Mouse (Mus musculus): Measurements from ENCODE around the gene Btnl1. TPM values are rescaled to one million over a fixed set of nuclear protein-coding genes. Genes with fewer than 3 reads are reported as not detected.

The Btnl1 gene
- polyA plus RNA-seq, 1 experiment from 2014 or later: not detected

DNA sequence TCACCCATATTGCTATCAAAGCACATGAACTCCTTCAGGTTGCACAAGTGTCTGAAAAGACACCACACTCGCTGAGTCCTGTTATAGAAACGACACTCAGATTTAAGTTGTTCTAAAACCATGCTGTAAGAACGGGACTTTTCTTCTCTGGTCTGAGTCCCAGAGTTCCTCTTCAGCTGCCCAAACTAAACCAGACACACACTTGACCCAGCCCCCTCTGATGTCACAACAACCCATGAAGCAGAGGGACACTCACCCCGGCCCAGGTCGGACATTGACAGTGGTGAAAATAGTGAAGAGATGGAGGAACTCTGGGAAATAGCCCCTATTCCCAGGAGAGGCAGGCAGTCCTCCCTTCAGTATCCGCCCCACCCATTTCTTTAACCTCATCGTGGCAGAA is 14.6 kb downstream of the Btnl1 start:
- H3K4me2 ChIP-seq (replicated peaks): 0 out of 2 replicates have a peak overlapping the region, but pooled peaks have one; percentile 59

DNA sequence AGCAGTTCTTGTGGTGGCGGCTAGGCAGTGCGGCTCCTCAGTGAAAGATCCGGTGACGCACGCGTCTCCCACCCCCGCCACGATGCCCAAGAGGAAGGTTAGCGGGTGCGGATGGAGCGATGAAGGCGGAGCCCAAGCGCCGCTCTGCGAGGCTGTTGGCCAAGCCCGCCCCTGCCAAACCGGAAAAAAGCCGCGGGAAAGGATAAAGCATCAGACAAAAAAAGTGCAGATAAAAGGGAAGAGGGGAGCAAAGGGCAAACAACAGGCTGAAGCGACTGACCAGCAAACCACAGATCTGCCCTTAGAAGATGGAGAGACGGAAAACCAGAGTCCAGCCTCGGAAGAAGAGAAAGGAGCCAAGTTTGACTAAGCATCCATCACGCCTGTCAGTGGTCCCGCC is 15.4 kb downstream of the Btnl1 start:
- WGBS: 6% methylated on average over 24 of the region's 24 CpGs
- Histone ChIP-seq H3K9ac (no peak overlapping the region), H3K4me3 (peak overlapping the region; percentile 27), H3K27ac (no peak overlapping the region), H3K4me1 (no peaks in the 10 kb centered on the region), H3K4me2 (replicated peaks) (peak overlapping the region; percentile 59), H3K36me3 (no peaks in the 10 kb centered on the region), H3K9me3 (no peaks in the 10 kb centered on the region), H3K27me3 (replicated peaks) (no peaks in the 10 kb centered on the region)
- ATAC-seq (ENCODE audit: low FRiP score, low read depth): no peak

More for the DNA sequence above, 14.6 kb downstream of the Btnl1 start:
- ATAC-seq (ENCODE audit: low FRiP score, low read depth): no peak
- H3K9ac ChIP-seq: no peak overlapping the region
- H3K4me3 ChIP-seq: no peak overlapping the region
- 72% methylated on average over 7 of the region's 7 CpGs for WGBS
- H3K9me3 ChIP-seq: no peaks in the 10 kb centered on the region
- no peaks in the 10 kb centered on the region for H3K4me1 ChIP-seq
- H3K27me3 ChIP-seq (replicated peaks): no peaks in the 10 kb centered on the region
- H3K36me3 ChIP-seq: no peaks in the 10 kb centered on the region
- H3K27ac ChIP-seq: no peak overlapping the region

DNA sequence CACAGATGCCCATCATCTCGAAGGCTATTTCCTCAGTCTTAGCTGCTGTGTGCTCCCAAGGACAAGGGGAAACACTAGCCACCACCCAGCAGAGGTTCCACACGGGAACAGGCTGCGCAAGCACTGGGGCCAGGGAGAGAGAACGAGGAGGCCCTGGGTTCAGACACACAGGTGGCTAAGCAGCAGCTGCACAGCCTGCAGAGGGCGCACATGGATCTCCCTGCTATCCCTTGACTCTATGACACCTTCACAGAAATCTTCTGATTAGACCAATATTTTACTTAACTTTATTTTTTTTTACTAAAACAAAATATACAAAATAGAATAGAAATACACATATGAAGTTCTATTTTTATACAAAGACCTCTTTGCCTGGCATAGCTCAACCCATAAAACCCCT is 20.4 kb downstream of the Btnl1 start:
- peaks cover 4% of the 10 kb centered on the region; the same call in 1 of the 2 replicates for H3K4me1 ChIP-seq
- no peak for ATAC-seq (ENCODE audit: low FRiP score, low read depth)
- no peak overlapping the region for H3K27ac ChIP-seq
- H3K9ac ChIP-seq: no peak overlapping the region
- no peak overlapping the region for H3K4me3 ChIP-seq
- H3K27me3 ChIP-seq (replicated peaks): no peaks in the 10 kb centered on the region
- H3K4me2 ChIP-seq (replicated peaks): no peak overlapping the region
- WGBS: 70% methylated on average over 5 of the region's 5 CpGs
- no peaks in the 10 kb centered on the region for H3K36me3 ChIP-seq
- H3K9me3 ChIP-seq: no peaks in the 10 kb centered on the region

DNA sequence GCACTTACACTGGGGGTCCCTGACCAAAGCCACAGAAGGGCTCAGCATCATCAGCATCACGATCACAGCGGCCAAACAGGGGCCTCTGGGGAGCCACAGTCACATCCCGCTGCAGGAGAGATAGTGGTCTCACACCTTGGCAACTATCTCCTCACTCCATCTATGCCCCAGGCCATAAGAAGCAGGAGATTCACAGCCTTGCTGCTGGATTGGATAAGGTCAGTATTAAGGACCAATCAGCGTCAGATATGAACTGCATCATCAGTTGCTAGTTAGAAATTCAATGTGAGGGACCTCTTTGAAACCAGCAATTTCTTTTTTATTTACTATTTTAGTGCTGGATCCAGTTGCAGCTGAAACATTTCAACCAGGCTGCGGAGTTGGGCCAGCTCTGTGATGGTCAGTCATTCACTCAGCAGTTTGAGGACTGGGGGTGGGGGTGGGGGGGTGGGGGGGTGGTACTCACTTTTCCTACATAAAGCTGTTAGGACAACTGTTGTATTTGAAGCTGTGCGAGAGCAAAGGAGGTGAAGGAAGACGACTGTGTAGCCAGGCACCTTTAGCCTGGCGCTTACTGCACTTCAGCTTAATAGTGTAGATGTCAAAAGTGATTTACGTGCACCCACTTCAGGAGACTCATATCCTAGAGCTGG is 21.3 kb downstream of the Btnl1 start:
- peak overlapping the region; percentile 60 for H3K4me2 ChIP-seq (replicated peaks)
- peaks cover 4% of the 10 kb centered on the region; the same call in 1 of the 2 replicates for H3K4me1 ChIP-seq
- 16% methylated on average over 9 of the region's 9 CpGs for WGBS
- peak; percentile 86 for ATAC-seq (ENCODE audit: low FRiP score, low read depth)
- peak overlapping the region; percentile 95; the same call in 1 of the 2 replicates for H3K27ac ChIP-seq
- no peak overlapping the region for H3K9ac ChIP-seq
- H3K9me3 ChIP-seq: no peaks in the 10 kb centered on the region
- no peaks in the 10 kb centered on the region for H3K36me3 ChIP-seq
- H3K4me3 ChIP-seq: peak overlapping the region; percentile 53
- H3K27me3 ChIP-seq (replicated peaks): no peaks in the 10 kb centered on the region

DNA sequence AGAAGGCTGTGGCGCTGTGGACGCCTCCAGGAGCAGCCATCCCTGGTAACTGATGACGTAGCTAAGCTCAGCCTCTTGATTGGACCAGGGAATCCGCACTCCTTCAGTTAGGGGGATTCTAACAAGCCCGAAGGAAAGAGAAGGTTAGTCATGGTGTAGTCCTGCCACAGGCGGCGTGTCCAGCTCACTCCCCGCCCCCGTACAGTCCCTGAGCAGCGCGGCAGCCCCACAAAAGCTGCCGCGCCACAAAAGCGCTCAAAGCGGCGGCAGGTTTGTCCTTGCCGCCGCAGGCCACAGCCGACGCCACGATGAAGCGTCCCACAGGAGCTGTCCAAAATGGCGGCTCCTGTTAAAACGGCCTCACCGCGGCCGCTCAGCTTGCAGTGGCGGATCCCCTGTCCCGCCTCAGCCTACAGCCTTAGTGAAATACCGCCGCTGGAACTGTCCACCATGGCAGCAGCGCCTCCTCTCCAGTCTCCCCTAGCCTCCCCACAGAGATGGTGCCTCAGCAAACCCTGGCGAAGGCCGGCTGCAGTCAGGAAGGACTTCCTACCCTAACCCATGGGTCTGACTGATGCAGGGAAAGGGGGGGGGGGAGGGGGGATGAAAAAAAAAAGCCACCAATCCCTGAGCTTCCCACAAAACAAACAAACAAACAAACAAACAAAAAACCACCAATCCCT is 21.9 kb downstream of the Btnl1 start, which contains the start of gene BC051142:
TSS of gene BC051142 (plus strand) at position 110 of the 683 bp plus-strand sequence.
- peak within 1 kb of the TSS; percentile 60 for H3K4me2 ChIP-seq (replicated peaks)
- WGBS: 4% methylated on average over 34 of the region's 34 CpGs

DNA sequence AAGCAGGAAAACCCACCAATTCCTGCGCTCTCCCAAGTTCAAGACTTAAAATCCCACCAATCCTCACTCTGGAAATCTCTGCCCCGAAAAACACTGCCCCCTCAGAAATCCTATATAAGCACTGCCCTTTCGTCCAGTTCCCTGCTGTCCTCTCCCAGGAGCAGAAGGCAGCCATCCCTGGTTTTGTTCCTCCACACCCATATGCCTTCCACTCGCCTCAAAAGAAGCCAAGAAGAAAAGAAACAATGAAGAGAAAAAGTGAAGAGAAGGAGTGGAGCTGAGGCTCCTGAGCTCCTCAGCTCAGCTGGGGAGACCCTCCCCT is 22.4 kb downstream of the Btnl1 start:
- Histone ChIP-seq H3K9ac (0 out of 2 replicates have a peak overlapping the region, but pooled peaks have one; percentile 77), H3K27ac (0 out of 2 replicates have a peak overlapping the region, but pooled peaks have one; percentile 95), H3K36me3 (no peaks in the 10 kb centered on the region), H3K4me2 (replicated peaks) (peak overlapping the region; percentile 60), H3K4me1 (peaks cover 4% of the 10 kb centered on the region; the same call in 1 of the 2 replicates), H3K4me3 (peak overlapping the region; percentile 53), H3K9me3 (no peaks in the 10 kb centered on the region), H3K27me3 (replicated peaks) (no peaks in the 10 kb centered on the region)
- 51% methylated on average over 4 of the region's 4 CpGs for WGBS
- no peak for ATAC-seq (ENCODE audit: low FRiP score, low read depth)

More for the DNA sequence above, 21.9 kb downstream of the Btnl1 start, which contains the start of gene BC051142:
- Histone ChIP-seq H3K27me3 (replicated peaks) (no peaks in the 10 kb centered on the region), H3K4me3 (peak within 1 kb of the TSS; percentile 53), H3K4me1 (peaks cover 4% of the 10 kb centered on the region; the same call in 1 of the 2 replicates), H3K36me3 (no peaks in the 10 kb centered on the region), H3K27ac (peak within 1 kb of the TSS; percentile 95), H3K9ac (peak within 1 kb of the TSS; percentile 77), H3K9me3 (no peaks in the 10 kb centered on the region)
- ATAC-seq (ENCODE audit: low FRiP score, low read depth): peak; percentile 98

DNA sequence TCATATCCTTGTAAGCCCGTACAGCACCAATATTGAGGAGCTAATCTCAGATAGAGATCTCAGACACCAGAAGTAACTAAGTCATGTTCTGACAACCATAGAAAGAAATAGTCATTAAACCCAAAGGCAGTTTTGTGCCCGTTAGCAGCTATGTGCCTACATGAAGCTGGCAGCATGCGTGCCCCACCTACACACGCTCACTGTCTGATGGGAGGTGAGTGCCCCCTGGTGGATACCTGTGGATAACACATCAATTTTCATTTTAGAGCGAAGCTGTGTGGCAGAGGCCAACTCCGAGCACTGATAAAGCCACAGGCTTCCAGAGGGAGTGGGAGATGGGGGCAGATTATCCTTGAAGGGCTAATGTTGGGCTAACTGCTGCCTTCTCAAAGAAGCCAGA is 34.2 kb downstream of the Btnl1 start:
- WGBS: 24% methylated on average over 6 of the region's 6 CpGs
- no peak for ATAC-seq (ENCODE audit: low FRiP score, low read depth)
- no peaks in the 10 kb centered on the region for H3K9me3 ChIP-seq
- H3K27me3 ChIP-seq (replicated peaks): no peaks in the 10 kb centered on the region; the same call in 1 of the 2 replicates
- no peaks in the 10 kb centered on the region for H3K36me3 ChIP-seq
- no peak overlapping the region for H3K4me3 ChIP-seq
- no peak overlapping the region for H3K4me2 ChIP-seq (replicated peaks)
- no peak overlapping the region for H3K9ac ChIP-seq
- H3K4me1 ChIP-seq: no peaks in the 10 kb centered on the region
- H3K27ac ChIP-seq: no peak overlapping the region

DNA sequence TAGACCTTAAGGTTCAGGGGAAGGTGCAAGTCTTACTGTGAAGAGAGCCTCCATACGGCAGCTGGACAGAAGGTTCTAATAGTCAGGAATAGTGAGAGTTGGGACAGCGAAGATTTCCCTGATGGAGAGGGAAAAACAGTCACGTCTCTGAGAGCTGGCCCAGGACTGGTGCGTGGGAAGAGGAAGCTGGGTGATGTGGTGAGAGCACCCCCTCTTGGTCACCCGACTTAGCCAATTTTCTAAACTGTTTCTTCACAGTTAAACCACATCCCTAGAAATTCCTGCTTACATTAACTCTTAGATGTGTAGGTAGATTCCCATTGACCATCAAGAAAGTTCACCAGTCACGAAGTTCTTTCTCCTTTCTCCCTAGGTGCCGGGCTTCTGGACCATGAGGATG is 43.1 kb downstream of the Btnl1 start:
- Histone ChIP-seq H3K27ac (no peak overlapping the region), H3K4me2 (replicated peaks) (no peak overlapping the region), H3K4me1 (no peaks in the 10 kb centered on the region), H3K9me3 (no peaks in the 10 kb centered on the region), H3K27me3 (replicated peaks) (no peaks in the 10 kb centered on the region), H3K4me3 (no peak overlapping the region), H3K36me3 (no peaks in the 10 kb centered on the region), H3K9ac (no peak overlapping the region)
- no peak for ATAC-seq (ENCODE audit: low FRiP score, low read depth)
- WGBS: 72% methylated on average over 7 of the region's 7 CpGs

DNA sequence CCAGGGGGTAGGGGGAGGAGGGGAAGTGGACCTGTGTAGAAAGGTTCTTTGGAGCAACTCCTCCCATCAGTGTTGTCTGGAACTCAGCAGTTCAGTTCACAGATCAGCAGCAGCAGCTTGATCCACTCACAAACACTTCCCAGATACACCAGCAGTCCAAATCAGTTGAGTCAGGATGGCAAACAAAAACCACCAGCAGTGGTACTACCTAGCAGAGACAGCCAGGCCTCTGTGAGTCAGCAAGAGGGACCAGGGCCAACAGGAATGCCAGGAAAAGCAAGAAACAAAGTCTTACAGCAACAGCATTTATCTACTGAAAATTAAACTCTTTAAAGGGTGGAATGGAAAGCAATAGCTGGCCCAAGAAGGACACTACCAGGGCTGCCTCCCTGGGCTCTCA is 50.7 kb downstream of the Btnl1 start:
- no peak overlapping the region for H3K4me2 ChIP-seq (replicated peaks)
- no peak overlapping the region for H3K9ac ChIP-seq
- no peaks in the 10 kb centered on the region for H3K9me3 ChIP-seq
- ATAC-seq (ENCODE audit: low FRiP score, low read depth): no peak
- no peaks in the 10 kb centered on the region for H3K27me3 ChIP-seq (replicated peaks)
- H3K36me3 ChIP-seq: no peaks in the 10 kb centered on the region
- no peak overlapping the region for H3K27ac ChIP-seq
- H3K4me3 ChIP-seq: no peak overlapping the region
- H3K4me1 ChIP-seq: no peaks in the 10 kb centered on the region

Other genes with a start within 250 kb of the Btnl1 start
- gene H2-DMb2, start 233.8 kb upstream of the Btnl1 start, polyA plus RNA-seq (2016; fragmentation: Nextera tagmentation; extraction: Ambion mirVana): 0.17 and 0.23 TPM in 2 replicates
- 0.23 and 0.47 TPM in 2 replicates for gene H2-DMb1, start 224.1 kb upstream of the Btnl1 start, polyA plus RNA-seq (2016; fragmentation: Nextera tagmentation; extraction: Ambion mirVana)
- gene Tap1, start 189.6 kb upstream of the Btnl1 start, polyA plus RNA-seq (2016; fragmentation: Nextera tagmentation; extraction: Ambion mirVana): 1.3 and 1.9 TPM in 2 replicates
- 0.57 and 1.0 TPM in 2 replicates for gene Psmb9, start 189.4 kb upstream of the Btnl1 start, polyA plus RNA-seq (2016; fragmentation: Nextera tagmentation; extraction: Ambion mirVana)
- gene Psmb8, start 179.4 kb upstream of the Btnl1 start, polyA plus RNA-seq (2016; fragmentation: Nextera tagmentation; extraction: Ambion mirVana): 2.3 and 2.4 TPM in 2 replicates
- gene Tap2, start 173.6 kb upstream of the Btnl1 start, polyA plus RNA-seq (2016; fragmentation: Nextera tagmentation; extraction: Ambion mirVana): 0.89 and 1.7 TPM in 2 replicates
- gene H2-Ob, start 138.2 kb upstream of the Btnl1 start, polyA plus RNA-seq (2016; fragmentation: Nextera tagmentation; extraction: Ambion mirVana): not detected in 2 replicates
- 1.6 and 2.2 TPM in 2 replicates for gene H2-Ab1, start 119.4 kb upstream of the Btnl1 start, polyA plus RNA-seq (2016; fragmentation: Nextera tagmentation; extraction: Ambion mirVana)
- 0.16 TPM in 1 of 2 replicates, not detected in the other for gene H2-Aa, start 89.3 kb upstream of the Btnl1 start, polyA plus RNA-seq (2016; fragmentation: Nextera tagmentation; extraction: Ambion mirVana)
- gene H2-Eb1, start 71.3 kb upstream of the Btnl1 start, polyA plus RNA-seq (2016; fragmentation: Nextera tagmentation; extraction: Ambion mirVana): 1.8 and 2.3 TPM in 2 replicates
- 0.20 TPM in 1 of 2 replicates, not detected in the other for gene H2-Eb2, start 51.5 kb upstream of the Btnl1 start, polyA plus RNA-seq (2016; fragmentation: Nextera tagmentation; extraction: Ambion mirVana)
- not detected in 2 replicates for gene Btnl2, start 22.3 kb upstream of the Btnl1 start, polyA plus RNA-seq (2016; fragmentation: Nextera tagmentation; extraction: Ambion mirVana)
- 1.4 and 1.6 TPM in 2 replicates for gene BC051142, start 21.7 kb downstream of the Btnl1 start, polyA plus RNA-seq (2016; fragmentation: Nextera tagmentation; extraction: Ambion mirVana)
- not detected in 2 replicates for gene Btnl4, start 100.2 kb downstream of the Btnl1 start, polyA plus RNA-seq (2016; fragmentation: Nextera tagmentation; extraction: Ambion mirVana)
- gene Btnl6, start 140.2 kb downstream of the Btnl1 start, polyA plus RNA-seq (2016; fragmentation: Nextera tagmentation; extraction: Ambion mirVana): not detected in 2 replicates
- 10.2 and 11.6 TPM in 2 replicates for gene Notch4, start 187.1 kb downstream of the Btnl1 start, polyA plus RNA-seq (2016; fragmentation: Nextera tagmentation; extraction: Ambion mirVana)
- 4.2 and 5.5 TPM in 2 replicates for gene Gpsm3, start 212.7 kb downstream of the Btnl1 start, polyA plus RNA-seq (2016; fragmentation: Nextera tagmentation; extraction: Ambion mirVana)
- gene Pbx2, start 214.1 kb downstream of the Btnl1 start, polyA plus RNA-seq (2016; fragmentation: Nextera tagmentation; extraction: Ambion mirVana): 17.1 and 18.4 TPM in 2 replicates
- gene Ager, start 220.7 kb downstream of the Btnl1 start, polyA plus RNA-seq (2016; fragmentation: Nextera tagmentation; extraction: Ambion mirVana): 1.9 and 2.3 TPM in 2 replicates
- 249 and 263 TPM in 2 replicates for gene Rnf5, start 226.6 kb downstream of the Btnl1 start, polyA plus RNA-seq (2016; fragmentation: Nextera tagmentation; extraction: Ambion mirVana)
- 81.1 and 97.7 TPM in 2 replicates for gene Agpat1, start 227.1 kb downstream of the Btnl1 start, polyA plus RNA-seq (2016; fragmentation: Nextera tagmentation; extraction: Ambion mirVana)
- gene Egfl8, start 238.8 kb downstream of the Btnl1 start, polyA plus RNA-seq (2016; fragmentation: Nextera tagmentation; extraction: Ambion mirVana): 13.0 and 15.5 TPM in 2 replicates